Mouse (Mus musculus) left cerebral cortex, adult 18-20 months (tissue): ENCODE results near the gene Hist1h4k. TPM values are rescaled to one million over a fixed set of nuclear protein-coding genes. Genes with fewer than 3 reads are reported as not detected.
"Not testable (repeated sequence)": the region's sequence is repeated elsewhere in the genome, so short reads cannot be mapped to it uniquely, and the experiment has no call there.

Experiments
- DNase-seq, 2 experiments: peaks; one replicate each; pipeline ENCODE4 v3.0.0; 2021 to 2022; ENCODE audit warnings: low spot score in 2 of 2, mixed read lengths in 1 of 2
- microRNA-seq, 2 experiments: library from miRNA; unstranded; fragments of <30 nt; microRNA quantifications; one replicate each; pipeline ENCODE4 v1.2.0; 2021
- total RNA-seq, 2 experiments: library from RNA; stranded (reverse); gene quantifications; 2 replicates each; pipeline ENCODE4 v1.2.3; 2021

Gene Hist1h4k
- total RNA-seq, 2 experiments from 2014 or later, result 420 to 436 TPM

DNA sequence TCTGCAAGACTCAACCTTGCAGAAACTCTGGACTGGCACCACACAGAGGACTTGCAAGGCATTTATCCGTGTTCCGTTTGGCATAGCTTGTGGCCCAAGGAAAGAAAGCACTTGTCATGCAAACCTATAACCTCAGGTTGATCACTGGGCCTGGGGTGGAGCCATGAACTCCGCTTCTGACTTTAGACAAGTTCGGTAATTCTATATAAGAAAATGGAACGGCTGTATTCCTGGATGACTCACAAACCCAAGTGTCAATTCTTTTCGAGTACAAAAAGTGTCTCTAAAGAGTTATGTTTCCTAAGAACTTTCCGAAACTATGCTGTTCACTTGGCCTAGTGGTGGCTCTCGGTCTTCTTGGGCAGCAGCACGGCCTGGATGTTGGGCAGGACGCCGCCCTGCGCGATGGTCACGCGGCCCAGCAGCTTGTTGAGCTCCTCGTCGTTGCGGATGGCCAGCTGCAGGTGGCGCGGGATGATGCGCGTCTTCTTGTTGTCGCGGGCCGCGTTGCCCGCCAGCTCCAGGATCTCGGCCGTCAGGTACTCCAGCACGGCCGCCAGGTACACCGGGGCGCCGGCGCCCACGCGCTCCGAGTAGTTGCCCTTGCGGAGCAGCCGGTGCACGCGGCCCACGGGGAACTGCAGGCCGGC is 29.1 kb downstream of the Hist1h4k start:
- not testable (repeated sequence) for DNase-seq

GRCm38 (mm10) chr13:21718381-21719080 is 31.8 kb downstream of the Hist1h4k start:
- no peak for DNase-seq

DNA sequence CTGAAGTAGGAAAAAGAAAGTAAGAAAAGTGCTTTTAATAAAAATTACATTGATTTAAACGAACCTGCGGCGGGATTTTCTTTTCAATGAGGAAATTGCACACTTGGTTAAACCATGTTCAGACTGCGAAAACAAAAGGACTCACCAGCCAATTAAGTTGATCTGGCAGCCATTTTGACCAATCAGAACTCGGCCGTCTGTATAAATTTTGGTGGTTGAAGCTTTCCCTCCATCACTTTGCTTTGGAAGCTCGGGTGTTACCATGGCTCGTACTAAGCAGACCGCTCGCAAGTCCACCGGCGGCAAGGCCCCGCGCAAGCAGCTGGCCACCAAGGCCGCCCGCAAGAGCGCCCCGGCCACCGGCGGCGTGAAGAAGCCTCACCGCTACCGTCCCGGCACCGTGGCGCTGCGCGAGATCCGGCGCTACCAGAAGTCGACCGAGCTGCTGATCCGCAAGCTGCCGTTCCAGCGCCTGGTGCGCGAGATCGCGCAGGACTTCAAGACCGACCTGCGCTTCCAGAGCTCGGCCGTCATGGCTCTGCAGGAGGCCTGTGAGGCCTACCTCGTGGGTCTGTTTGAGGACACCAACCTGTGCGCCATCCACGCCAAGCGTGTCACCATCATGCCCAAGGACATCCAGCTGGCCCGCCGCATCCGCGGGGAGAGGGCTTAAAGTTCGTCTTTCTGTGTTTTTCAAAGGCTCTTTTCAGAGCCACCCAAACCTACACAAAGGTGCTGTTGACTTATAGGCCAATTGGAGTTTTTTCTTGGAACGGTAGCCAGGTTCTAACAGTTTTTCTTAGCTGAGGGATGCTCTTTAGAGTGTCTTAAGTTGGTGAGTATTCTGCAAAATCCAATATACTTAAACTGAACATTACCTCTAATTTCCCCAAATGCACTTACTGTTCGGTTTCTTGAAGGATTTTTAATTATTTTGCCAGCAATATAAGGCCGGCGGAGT is 32.6 kb downstream of the Hist1h4k start, which contains the start of gene Hist1h3h:
Gene Hist1h3h (plus strand): TSS at position 263 of the 961 bp plus-strand sequence.
- peak; percentile 83 to 92 for DNase-seq

DNA sequence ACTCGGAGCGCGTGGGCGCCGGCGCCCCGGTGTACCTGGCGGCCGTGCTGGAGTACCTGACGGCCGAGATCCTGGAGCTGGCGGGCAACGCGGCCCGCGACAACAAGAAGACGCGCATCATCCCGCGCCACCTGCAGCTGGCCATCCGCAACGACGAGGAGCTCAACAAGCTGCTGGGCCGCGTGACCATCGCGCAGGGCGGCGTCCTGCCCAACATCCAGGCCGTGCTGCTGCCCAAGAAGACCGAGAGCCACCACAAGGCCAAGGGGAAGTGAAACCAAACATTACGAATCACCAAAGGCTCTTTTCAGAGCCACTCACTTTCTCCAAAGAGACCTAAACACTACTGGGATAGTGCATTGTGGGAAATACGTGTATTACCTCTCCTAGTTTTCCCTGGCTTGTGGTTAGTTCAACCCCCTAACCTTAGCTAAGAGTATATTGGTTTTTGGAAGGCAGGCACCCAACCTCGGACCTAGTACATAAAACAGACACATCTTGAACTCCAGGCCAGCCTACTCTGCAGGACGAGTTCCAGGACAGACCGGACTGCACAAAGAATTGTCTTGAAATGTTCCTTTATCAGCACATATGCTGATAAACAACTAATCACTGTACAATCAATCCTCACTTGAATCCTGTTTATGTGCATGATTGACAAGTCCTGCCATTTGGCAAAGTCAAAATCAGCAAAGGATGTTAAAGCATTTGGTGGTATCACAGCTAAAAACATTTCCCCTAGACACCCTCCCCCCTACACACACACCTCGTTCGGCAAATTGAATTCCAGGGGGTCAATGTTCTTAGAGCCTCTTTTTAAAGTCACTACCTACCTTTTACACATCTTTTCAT is 33.5 kb downstream of the Hist1h4k start:
- DNase-seq, result peak in 1 of 2 experiments; percentile 8

DNA sequence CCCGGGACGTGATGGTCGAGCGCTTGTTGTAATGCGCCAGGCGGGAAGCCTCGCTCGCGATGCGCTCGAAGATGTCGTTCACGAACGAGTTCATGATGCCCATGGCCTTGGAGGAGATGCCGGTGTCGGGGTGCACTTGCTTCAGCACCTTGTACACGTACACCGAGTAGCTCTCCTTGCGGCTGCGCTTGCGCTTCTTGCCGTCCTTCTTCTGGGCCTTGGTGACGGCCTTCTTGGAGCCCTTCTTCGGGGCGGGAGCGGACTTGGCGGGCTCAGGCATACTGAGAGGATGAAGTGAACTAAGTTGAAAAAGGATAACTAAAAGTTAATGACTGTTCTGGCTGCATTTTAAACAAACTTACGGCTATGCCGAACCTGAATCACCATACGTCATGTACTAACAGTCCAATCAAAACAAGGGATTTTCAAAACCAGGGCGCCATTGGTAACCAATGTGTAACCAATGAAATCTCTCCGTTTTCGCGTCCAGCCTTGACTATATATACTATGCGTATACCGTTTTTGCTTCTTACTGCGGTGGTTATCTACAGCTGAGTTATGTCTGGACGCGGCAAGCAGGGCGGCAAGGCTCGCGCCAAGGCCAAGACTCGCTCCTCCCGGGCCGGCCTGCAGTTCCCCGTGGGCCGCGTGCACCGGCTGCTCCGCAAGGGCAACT is 34.3 kb downstream of the Hist1h4k start, which contains the start of the genes Hist1h2bl and Hist1h2ai:
Gene Hist1h2bl (minus strand): TSS at position 280 of the 676 bp plus-strand sequence.
Gene Hist1h2ai (plus strand): TSS at position 559 of the 676 bp plus-strand sequence.
- DNase-seq, result peak; percentile 74 to 83

DNA sequence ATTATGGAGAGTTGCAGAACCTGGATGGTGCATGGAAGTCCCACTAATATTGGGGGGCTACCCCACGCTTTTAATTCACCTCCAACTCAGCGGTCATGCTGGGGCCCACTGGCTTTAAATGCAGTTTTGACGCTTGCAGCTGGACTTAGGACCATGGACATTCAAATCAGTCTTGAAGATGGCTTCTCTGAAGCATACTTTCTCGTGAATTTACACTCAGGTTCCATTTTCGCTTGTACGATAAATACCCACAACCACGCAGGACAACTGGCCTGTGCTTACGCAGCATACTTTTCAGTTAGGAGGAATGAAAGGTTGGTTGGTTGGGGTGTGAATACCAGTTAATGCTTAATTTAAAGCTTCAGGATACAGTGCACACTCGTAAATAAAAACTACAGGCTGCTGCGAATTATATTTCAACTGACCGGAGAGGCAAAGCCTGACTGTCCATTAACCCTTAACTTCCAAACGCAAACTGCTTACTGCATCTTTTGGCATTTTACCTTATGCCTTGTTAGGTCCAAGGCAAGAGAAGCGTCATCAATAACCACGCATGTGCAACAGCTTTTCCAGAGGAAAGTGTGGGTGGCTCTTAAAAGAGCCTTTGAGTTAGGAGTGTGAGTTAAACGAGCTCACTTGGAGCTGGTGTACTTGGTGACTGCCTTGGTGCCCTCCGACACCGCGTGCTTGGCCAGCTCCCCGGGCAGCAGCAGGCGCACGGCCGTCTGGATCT is 35.0 kb downstream of the Hist1h4k start:
- DNase-seq, result no peak

GRCm38 (mm10) chr13:21714725-21715124 is 35.6 kb downstream of the Hist1h4k start:
- DNase-seq, result peak; percentile 69 to 72

GRCm38 (mm10) chr13:21711698-21712097 is 38.6 kb downstream of the Hist1h4k start:
- no peak for DNase-seq

DNA sequence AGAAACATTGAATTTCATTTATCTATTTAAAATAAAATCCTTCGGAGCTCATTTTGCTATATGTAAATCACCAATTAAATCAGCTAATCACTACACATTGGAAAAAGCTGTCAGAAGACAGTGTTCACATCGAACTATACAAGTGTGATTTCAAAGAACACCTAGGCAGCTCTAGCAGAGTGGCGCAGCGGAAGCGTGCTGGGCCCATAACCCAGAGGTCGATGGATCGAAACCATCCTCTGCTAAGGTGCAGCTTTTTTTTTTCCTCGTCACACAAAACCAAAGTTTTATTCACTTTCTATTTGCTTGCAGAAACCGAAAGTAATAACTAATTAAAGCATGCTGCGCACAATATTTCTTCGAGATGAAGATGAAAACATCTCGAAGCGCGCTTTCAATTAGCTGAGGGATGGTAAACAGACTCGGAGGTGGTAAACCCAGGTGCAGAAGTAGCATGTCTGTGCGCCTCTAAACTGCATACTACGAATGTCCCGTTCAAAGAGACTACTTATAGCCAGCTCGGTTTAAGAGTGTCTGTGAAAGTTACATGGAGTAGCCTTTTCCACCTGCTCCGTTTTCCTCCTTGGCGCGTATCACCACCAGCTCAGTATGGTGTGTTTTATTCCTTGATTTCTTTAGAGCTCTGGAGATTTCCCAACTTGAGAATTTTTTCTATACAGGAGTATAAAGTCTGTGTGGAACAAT is 39.3 kb downstream of the Hist1h4k start:
- peak; percentile 77 to 84 for DNase-seq

- peak; percentile 90 to 91 for DNase-seq
These were observed 40.1 kb downstream of the Hist1h4k start for GRCm38 (mm10) chr13:21710031-21710711.

DNA sequence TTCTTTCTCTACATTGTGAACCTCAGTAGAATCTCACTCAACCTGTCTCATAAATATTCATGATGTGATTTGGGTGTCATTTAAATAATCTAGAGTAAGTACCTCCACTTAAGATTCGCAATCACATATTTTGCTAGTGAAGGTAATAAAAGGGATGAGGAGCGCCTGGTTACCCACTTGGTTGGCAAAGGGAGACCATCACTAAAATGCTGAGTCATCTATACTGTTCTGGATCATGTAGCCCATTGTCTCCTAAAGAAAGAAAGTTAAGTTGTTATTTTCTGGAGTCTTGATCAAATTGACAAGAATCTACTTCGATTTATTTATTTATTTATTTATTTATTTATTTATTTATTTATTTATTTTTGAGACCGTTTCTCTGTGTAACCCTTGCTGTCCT is 43.6 kb downstream of the Hist1h4k start:
- no peak for DNase-seq

Small RNA genes within 50 kb of the gene (microRNA-seq; reads per million reads assigned to microRNA genes)
- gene Gm44346 (0 reads per million in 2 experiments), gene Gm44357 (0 reads per million in 2 experiments), gene Gm44367 (0 reads per million in 2 experiments), gene Gm44454 (0 reads per million in 2 experiments)

Other genes with a start within 250 kb of the Hist1h4k start
- gene Gm11273, start 249.1 kb downstream of the Hist1h4k start, total RNA-seq, result 10 to 100 TPM; 60.5 to 66.3 TPM
- gene Zkscan8, start 219.4 kb downstream of the Hist1h4k start, total RNA-seq, result 10 to 100 TPM; 13.1 to 18.5 TPM
- not detected for gene Olfr1366, start 207.7 kb downstream of the Hist1h4k start, total RNA-seq
- not detected for gene Olfr1535, start 190.6 kb downstream of the Hist1h4k start, total RNA-seq
- gene Olfr1364, start 168.7 kb downstream of the Hist1h4k start, total RNA-seq, result not detected
- not detected for gene Olfr1362, start 136.5 kb downstream of the Hist1h4k start, total RNA-seq
- not detected for gene Olfr11, start 108.0 kb downstream of the Hist1h4k start, total RNA-seq
- not detected for gene Olfr1361, start 87.1 kb downstream of the Hist1h4k start, total RNA-seq
- not detected for gene Olfr1360, start 73.1 kb downstream of the Hist1h4k start, total RNA-seq
- gene Olfr1359, start 52.4 kb downstream of the Hist1h4k start, total RNA-seq, result not detected
- gene Hist1h2bl, start 34.4 kb downstream of the Hist1h4k start, total RNA-seq, result 10 to 100 TPM; 20.0 to 20.4 TPM
- 10 to 100 TPM; 20.3 to 34.8 TPM for gene Hist1h2ai, start 34.1 kb downstream of the Hist1h4k start, total RNA-seq
- 10 to 100 TPM; 57.9 to 62.6 TPM for gene Hist1h3h, start 32.8 kb downstream of the Hist1h4k start, total RNA-seq
- 1 to 10 TPM; 2.7 to 2.9 TPM for gene Hist1h2bm, start 28.5 kb downstream of the Hist1h4k start, total RNA-seq
- 10 to 100 TPM; 21.0 to 22.9 TPM for gene Hist1h4j, start 15.4 kb downstream of the Hist1h4k start, total RNA-seq
- 10 to 100 TPM; 10.2 to 19.7 TPM for gene Hist1h2ak, start 3.3 kb upstream of the Hist1h4k start, total RNA-seq
- gene Hist1h2bn, start 3.6 kb upstream of the Hist1h4k start, total RNA-seq, result 1 to 10 TPM; 6.3 to 9.2 TPM
- 1 to 10 TPM; 8.4 to 9.0 TPM for gene Hist1h1b, start 30.1 kb upstream of the Hist1h4k start, total RNA-seq
- 10 to 100 TPM; 65.2 to 77.9 TPM for gene Hist1h3i, start 32.9 kb upstream of the Hist1h4k start, total RNA-seq
- 1 to 10 TPM; 1.1 to 2.8 TPM for gene Hist1h2an, start 36.7 kb upstream of the Hist1h4k start, total RNA-seq
- gene Hist1h2bp, start 37.0 kb upstream of the Hist1h4k start, total RNA-seq, result 1 to 10 TPM; 4.1 to 7.0 TPM
- 10 to 100 TPM; 23.2 to 34.4 TPM for gene Hist1h2bq, start 59.7 kb upstream of the Hist1h4k start, total RNA-seq
- gene Hist1h2ao, start 60.0 kb upstream of the Hist1h4k start, total RNA-seq, result 1 to 10 TPM in 1 of 2 experiments, not detected in 1; 6.2 TPM
- 100 to 1,000 TPM; 252 to 307 TPM for gene Hist1h4m, start 61.2 kb upstream of the Hist1h4k start, total RNA-seq
- gene Hist1h4n, start 81.7 kb upstream of the Hist1h4k start, total RNA-seq, result 10 to 100 TPM; 48.9 to 61.1 TPM
- 10 to 100 TPM; 27.2 to 27.7 TPM for gene Hist1h2ap, start 83.0 kb upstream of the Hist1h4k start, total RNA-seq
- gene Hist1h2br, start 83.2 kb upstream of the Hist1h4k start, total RNA-seq, result 10 to 100 TPM; 22.9 to 33.6 TPM
- gene Zfp184, start 194.6 kb upstream of the Hist1h4k start, total RNA-seq, result 1 to 10 TPM; 3.0 to 3.8 TPM
- gene Pom121l2, start 230.7 kb upstream of the Hist1h4k start, total RNA-seq, result not detected